In genomic region chr19:55290621-55291270, GRCm38 (mm10) we compare ENCODE assay signal across 27 mouse cellular contexts. TPM values are rescaled to one million over a fixed set of nuclear protein-coding genes. Genes with fewer than 3 reads are reported as not detected.
DNase-seq lines count a peak whose midpoint lies in the region; ATAC-seq lines count a peak whose summit lies in the region.
"Had no signal": no experiment of that assay in that cellular context is flagged by ENCODE, and none has a peak within 500 bp of the region (broad histone marks: within the 10 kb centered on the region; RNA-seq: fewer than 3 reads in every experiment).

No protein-coding gene starts in this region.

- WGBS in liver, embryonic 12.5 days (ENCODE audit: insufficient replicate concordance): 39% methylated on average over 2 of the region's 2 CpGs

- H3K9ac ChIP-seq in liver, embryonic 12.5 days: no peak overlapping the region
- H3K9ac ChIP-seq: embryonic facial prominence, embryonic 12.5 days; embryonic facial prominence, embryonic 15.5 days; forebrain, embryonic 12.5 days; forebrain, embryonic 15.5 days; heart, embryonic 12.5 days; heart, embryonic 15.5 days; hindbrain, embryonic 13.5 days had no signal

- peaks cover 63% of the 10 kb centered on the region for H3K4me1 ChIP-seq in liver, embryonic 12.5 days
- H3K4me1 ChIP-seq: embryonic facial prominence, embryonic 12.5 days; forebrain, embryonic 15.5 days; heart, embryonic 12.5 days; heart, embryonic 15.5 days; hindbrain, embryonic 10.5 days; hindbrain, embryonic 13.5 days had no signal

- H3K27ac ChIP-seq in liver, embryonic 12.5 days: peak overlapping the region; percentile 58
- H3K27ac ChIP-seq: embryonic facial prominence, embryonic 12.5 days; embryonic facial prominence, embryonic 15.5 days; forebrain, embryonic 12.5 days; forebrain, embryonic 15.5 days; heart, embryonic 15.5 days; hindbrain, embryonic 10.5 days; hindbrain, embryonic 13.5 days had no signal

- ATAC-seq in liver, embryonic 12.5 days: no peak
- 0 out of 2 replicates have a peak, but pooled peaks have one; percentile 18 for ATAC-seq in megakaryocyte progenitor cell, adult 5-6 weeks (replicated peaks; ENCODE audit: poor library complexity)
- ATAC-seq: forebrain, embryonic 15.5 days; hindbrain, embryonic 16.5 days; Patski had no signal

- H3K4me2 ChIP-seq in liver, embryonic 12.5 days: no peak overlapping the region
- H3K4me2 ChIP-seq: embryonic facial prominence, embryonic 12.5 days; embryonic facial prominence, embryonic 15.5 days; forebrain, embryonic 12.5 days; forebrain, embryonic 15.5 days; heart, embryonic 12.5 days; heart, embryonic 15.5 days; hindbrain, embryonic 13.5 days had no signal

- no peaks in the 10 kb centered on the region for H3K9me3 ChIP-seq in liver, embryonic 12.5 days (replicated peaks)
- H3K9me3 ChIP-seq: embryonic facial prominence, embryonic 12.5 days; embryonic facial prominence, embryonic 15.5 days; forebrain, embryonic 12.5 days; forebrain, embryonic 15.5 days; heart, embryonic 12.5 days; heart, embryonic 15.5 days; hindbrain, embryonic 10.5 days; hindbrain, embryonic 13.5 days had no signal

- DNase-seq in liver: no peak
- DNase-seq in testis, postnatal 14 days (ENCODE audit: low spot score): peak; percentile 30
- DNase-seq in testis, postnatal 10 days (ENCODE audit: low spot score): no peak
- DNase-seq in left cerebral cortex, adult 18-20 months (ENCODE audit: low spot score in 2 of 2): no peak
- DNase-seq: adrenal gland, postnatal 10 days; B cell, adult 2 months; cerebellum, adult 11 months; cerebellum, adult 2 months; cerebellum, adult 9-11 months; cerebellum, postnatal 25 days; gastrocnemius, postnatal 25 days; heart, adult 18-20 months; heart, postnatal 10 days; heart, postnatal 36 days had no signal

- H3K27me3 ChIP-seq in liver, embryonic 12.5 days (replicated peaks): no peaks in the 10 kb centered on the region
- H3K27me3 ChIP-seq: embryonic facial prominence, embryonic 12.5 days; embryonic facial prominence, embryonic 15.5 days; forebrain, embryonic 12.5 days; forebrain, embryonic 15.5 days; heart, embryonic 12.5 days; heart, embryonic 15.5 days; hindbrain, embryonic 13.5 days; Patski had no signal

- peaks cover 98% of the 10 kb centered on the region for H3K36me3 ChIP-seq in liver, embryonic 12.5 days
- H3K36me3 ChIP-seq: forebrain, embryonic 15.5 days had no signal

- no peak overlapping the region for H3K4me3 ChIP-seq in liver, embryonic 12.5 days
- H3K4me3 ChIP-seq: embryonic facial prominence, embryonic 12.5 days; embryonic facial prominence, embryonic 15.5 days; forebrain, embryonic 12.5 days; forebrain, embryonic 15.5 days; heart, embryonic 12.5 days; heart, embryonic 15.5 days; hindbrain, embryonic 10.5 days; hindbrain, embryonic 13.5 days had no signal

RNA-seq across cellular contexts. Expression of gene Zdhhc6, which starts 25.1 kb away (rescaled TPM):
- 81.9 and 83.4 TPM in 2 replicates for polyA plus RNA-seq in liver, embryonic 12.5 days (2016; fragmentation: Nextera tagmentation; extraction: Ambion mirVana)
- total RNA-seq in megakaryocyte progenitor cell, adult 5-6 weeks (2015): 50.1 and 69.2 TPM in 2 replicates
- 58.0 and 64.9 TPM in 2 replicates for total RNA-seq in megakaryocyte progenitor cell, adult 5-6 weeks (2017)
- total RNA-seq in left cerebral cortex, adult 18-20 months (2021): 10 to 100 TPM; 27.4 to 27.8 TPM

RNA-seq across cellular contexts. Expression of gene Vti1a, which starts 25.3 kb away (rescaled TPM):
- polyA plus RNA-seq in liver, embryonic 12.5 days (2016; fragmentation: Nextera tagmentation; extraction: Ambion mirVana): 23.9 and 24.5 TPM in 2 replicates
- total RNA-seq in megakaryocyte progenitor cell, adult 5-6 weeks (2015): 25.0 and 25.2 TPM in 2 replicates
- total RNA-seq in megakaryocyte progenitor cell, adult 5-6 weeks (2017): 34.2 and 45.6 TPM in 2 replicates
- 10 to 100 TPM; 63.5 to 68.1 TPM for total RNA-seq in left cerebral cortex, adult 18-20 months (2021)

RNA-seq across cellular contexts. Expression of gene Acsl5, which starts 39.0 kb away (rescaled TPM):
- 110 and 115 TPM in 2 replicates for polyA plus RNA-seq in liver, embryonic 12.5 days (2016; fragmentation: Nextera tagmentation; extraction: Ambion mirVana)
- 115 and 141 TPM in 2 replicates for total RNA-seq in megakaryocyte progenitor cell, adult 5-6 weeks (2015)
- 114 and 115 TPM in 2 replicates for total RNA-seq in megakaryocyte progenitor cell, adult 5-6 weeks (2017)
- total RNA-seq in left cerebral cortex, adult 18-20 months (2021): 10 to 100 TPM; 56.8 to 67.2 TPM

RNA-seq across cellular contexts. Expression of gene Gucy2g, which starts 49.7 kb away (rescaled TPM):
- 0.04 TPM in 1 of 2 replicates, not detected in the other for polyA plus RNA-seq in liver, embryonic 12.5 days (2016; fragmentation: Nextera tagmentation; extraction: Ambion mirVana)
- total RNA-seq in megakaryocyte progenitor cell, adult 5-6 weeks (2015): not detected in 2 replicates
- not detected in 2 replicates for total RNA-seq in megakaryocyte progenitor cell, adult 5-6 weeks (2017)
- total RNA-seq in left cerebral cortex, adult 18-20 months (2021): 1 to 10 TPM; 2.8 to 3.7 TPM
- total RNA-seq: adrenal gland, adult 18-20 months; adrenal gland, postnatal 10 days had no signal
- polyA plus RNA-seq: embryonic facial prominence, embryonic 12.5 days; forebrain, embryonic 12.5 days; forebrain, embryonic 15.5 days; heart, embryonic 15.5 days; hindbrain, embryonic 10.5 days had no signal
